In the genomic region with DNA sequence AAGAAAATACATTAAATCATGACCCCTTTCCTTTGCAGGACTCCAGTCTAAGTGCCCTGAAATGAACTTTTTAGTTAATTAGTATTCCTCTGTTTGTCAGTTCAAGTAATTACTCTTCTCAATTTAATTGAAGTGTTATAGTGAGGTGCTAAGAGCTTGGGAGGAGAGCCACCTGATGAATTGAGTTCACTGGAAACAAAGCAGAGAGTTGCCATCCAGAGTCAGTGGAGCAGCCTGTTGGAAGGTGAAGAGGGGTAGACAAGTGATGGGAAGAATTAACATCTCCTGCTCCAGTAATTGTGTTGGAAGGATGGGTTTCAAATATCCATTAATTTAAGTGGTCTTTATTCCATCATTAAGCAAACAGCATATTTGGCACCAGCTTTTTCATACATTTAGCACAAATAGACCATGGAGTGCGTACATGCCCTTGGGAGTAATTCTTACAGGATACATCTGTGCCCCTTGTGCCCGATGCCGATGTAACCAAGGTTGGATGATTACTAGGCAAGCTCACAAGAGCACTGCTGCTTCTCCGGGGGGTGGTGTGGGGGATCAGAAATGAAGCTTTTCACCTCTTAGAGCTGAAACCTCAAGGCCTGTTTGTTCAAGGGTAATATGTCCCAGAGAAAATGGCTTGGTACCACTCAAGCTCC, we compare ENCODE assay signal across 22 mouse cellular contexts.
"Had no signal": no experiment of that assay in that cellular context is flagged by ENCODE, and none has a peak within 500 bp of the region (broad histone marks: within the 10 kb centered on the region; RNA-seq: fewer than 3 reads in every experiment).

No protein-coding gene starts in this region.

- DNase-seq: kidney, adult 2 months; kidney, postnatal 25 days; layer of hippocampus, adult 9-11 months; liver, postnatal 0 days; lung, embryonic 14.5 days; right cerebral cortex, adult 18-20 months; right cerebral cortex, postnatal 14 days; right cerebral cortex, postnatal 4 days; thymus, adult 2 months; thymus, postnatal 14 days; thymus, postnatal 4 days had no signal

- H3K9ac ChIP-seq: limb, embryonic 12.5 days; limb, embryonic 15.5 days; liver, embryonic 14.5 days; liver, postnatal 0 days; lung, embryonic 14.5 days; midbrain, embryonic 13.5 days had no signal

- H3K27ac ChIP-seq: kidney, postnatal 0 days; layer of hippocampus, adult 2 months; limb, embryonic 12.5 days; limb, embryonic 15.5 days; liver, embryonic 14.5 days; macrophage; midbrain, embryonic 13.5 days; stomach, postnatal 0 days had no signal

- H3K4me3 ChIP-seq: layer of hippocampus, adult 2 months; limb, embryonic 12.5 days; limb, embryonic 15.5 days; midbrain, embryonic 13.5 days had no signal

- H3K36me3 ChIP-seq: limb, embryonic 12.5 days; limb, embryonic 15.5 days; midbrain, embryonic 13.5 days had no signal

- H3K4me1 ChIP-seq: limb, embryonic 12.5 days; limb, embryonic 15.5 days; midbrain, embryonic 13.5 days had no signal

- H3K4me2 ChIP-seq: limb, embryonic 12.5 days; limb, embryonic 15.5 days; liver, embryonic 11.5 days; lung, embryonic 14.5 days; midbrain, embryonic 13.5 days had no signal

- H3K9me3 ChIP-seq: limb, embryonic 12.5 days; limb, embryonic 15.5 days; midbrain, embryonic 13.5 days had no signal

- H3K27me3 ChIP-seq: limb, embryonic 12.5 days; limb, embryonic 15.5 days; midbrain, embryonic 13.5 days had no signal

- ATAC-seq: liver, postnatal 0 days; lung, postnatal 0 days; midbrain, embryonic 13.5 days; midbrain, embryonic 16.5 days had no signal
